Mouse (Mus musculus) leukemia stem cell, adult 10-12 weeks (primary cell): Measurements from ENCODE around the gene Zfp551. TPM values are rescaled to one million over a fixed set of nuclear protein-coding genes. Genes with fewer than 3 reads are reported as not detected.

Experiments used
- polyA plus RNA-seq: library from polyadenylated mRNA; stranded (reverse); fragments of >175 nt; gene quantifications from 2 replicates; pipeline ENCODE4 v1.2.3, GENCODE M21; 2012; ENCODE audit warnings: low replicate concordance

The Zfp551 gene
- polyA plus RNA-seq = 0.07 TPM in 1 of 2 replicates, not detected in the other

DNA sequence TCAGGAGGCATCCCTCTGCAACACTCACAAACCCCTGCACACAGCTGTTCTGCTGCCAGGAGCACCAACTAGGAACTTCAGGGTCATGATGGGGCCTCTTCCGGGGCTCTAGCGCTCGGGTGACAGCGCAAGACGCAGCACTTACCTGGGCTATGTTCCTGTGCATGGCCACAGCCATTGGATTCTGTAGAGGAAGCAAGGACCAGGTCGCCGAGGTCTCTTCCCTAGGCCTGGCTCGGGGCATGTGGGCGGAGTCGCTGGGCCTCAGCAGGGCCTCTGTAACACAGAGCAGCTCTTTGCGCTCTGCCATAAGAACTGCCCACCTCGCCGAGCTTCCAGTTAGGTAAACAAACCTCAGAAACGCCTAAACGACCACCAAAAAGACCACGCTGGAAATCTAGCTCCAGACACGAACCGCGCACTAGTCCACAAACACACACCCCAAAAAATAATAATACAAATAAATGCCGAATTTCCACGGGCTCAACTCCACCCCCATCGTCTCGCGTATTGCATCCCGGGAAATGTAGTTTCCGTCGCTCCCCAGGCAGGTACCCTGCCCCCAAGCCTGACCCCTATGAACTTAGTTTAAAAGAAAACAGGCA is at the start of gene Zfp551:
TSS of gene Zfp551 (minus strand) at position 507 of the 605 bp plus-strand sequence.

DNA sequence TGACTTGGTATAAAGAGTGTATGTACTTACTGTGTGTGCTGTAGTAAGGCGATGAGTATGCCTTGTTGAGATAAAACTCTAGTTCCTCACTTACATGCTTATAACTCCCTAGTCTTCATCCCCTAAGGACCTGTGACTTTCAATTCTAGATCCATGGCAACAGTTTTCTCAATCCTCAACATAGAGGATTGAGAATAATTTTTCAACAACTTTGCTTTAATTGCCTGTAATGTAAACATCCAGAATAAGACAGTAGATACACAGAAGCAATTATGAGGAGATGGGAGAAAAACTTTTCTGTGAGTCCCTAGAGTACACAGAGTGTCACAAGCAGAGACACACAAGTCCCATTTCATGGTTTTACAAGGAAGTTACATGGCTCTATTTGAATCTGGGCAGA is 53.4 kb downstream of the Zfp551 start, which contains the start of gene Vmn1r84:
TSS of gene Vmn1r84 (minus strand) at position 101 of the 400 bp plus-strand sequence.

Other genes starting within 250 kb of the Zfp551 start
- gene Vmn1r80, start 233.5 kb downstream of the Zfp551 start, polyA plus RNA-seq = not detected in 2 replicates
- gene Vmn1r81, start 154.5 kb downstream of the Zfp551 start, polyA plus RNA-seq = 0.07 TPM in 1 of 2 replicates, not detected in the other
- 0.05 TPM in 1 of 2 replicates, not detected in the other for gene Vmn1r82, start 122.3 kb downstream of the Zfp551 start, polyA plus RNA-seq
- not detected in 2 replicates for gene Vmn1r83, start 93.3 kb downstream of the Zfp551 start, polyA plus RNA-seq
- gene Vmn1r84, start 53.5 kb downstream of the Zfp551 start, polyA plus RNA-seq = not detected in 2 replicates
- gene Zfp606, start 55.5 kb upstream of the Zfp551 start, polyA plus RNA-seq = 1.6 and 1.7 TPM in 2 replicates
- gene 2900092C05Rik, start 89.8 kb upstream of the Zfp551 start, polyA plus RNA-seq = not detected in 2 replicates
- not detected in 2 replicates for gene Vmn2r53, start 186.0 kb upstream of the Zfp551 start, polyA plus RNA-seq
- not detected in 2 replicates for gene Vmn2r54, start 217.6 kb upstream of the Zfp551 start, polyA plus RNA-seq